Mouse (Mus musculus): ENCODE data around the gene 2510002D24Rik. TPM values are rescaled to one million over a fixed set of nuclear protein-coding genes. Genes with fewer than 3 reads are reported as not detected.

The 2510002D24Rik gene
- polyA plus RNA-seq (2012; rRNA removed) = 54.1 and 57.3 TPM in 2 replicates

DNA sequence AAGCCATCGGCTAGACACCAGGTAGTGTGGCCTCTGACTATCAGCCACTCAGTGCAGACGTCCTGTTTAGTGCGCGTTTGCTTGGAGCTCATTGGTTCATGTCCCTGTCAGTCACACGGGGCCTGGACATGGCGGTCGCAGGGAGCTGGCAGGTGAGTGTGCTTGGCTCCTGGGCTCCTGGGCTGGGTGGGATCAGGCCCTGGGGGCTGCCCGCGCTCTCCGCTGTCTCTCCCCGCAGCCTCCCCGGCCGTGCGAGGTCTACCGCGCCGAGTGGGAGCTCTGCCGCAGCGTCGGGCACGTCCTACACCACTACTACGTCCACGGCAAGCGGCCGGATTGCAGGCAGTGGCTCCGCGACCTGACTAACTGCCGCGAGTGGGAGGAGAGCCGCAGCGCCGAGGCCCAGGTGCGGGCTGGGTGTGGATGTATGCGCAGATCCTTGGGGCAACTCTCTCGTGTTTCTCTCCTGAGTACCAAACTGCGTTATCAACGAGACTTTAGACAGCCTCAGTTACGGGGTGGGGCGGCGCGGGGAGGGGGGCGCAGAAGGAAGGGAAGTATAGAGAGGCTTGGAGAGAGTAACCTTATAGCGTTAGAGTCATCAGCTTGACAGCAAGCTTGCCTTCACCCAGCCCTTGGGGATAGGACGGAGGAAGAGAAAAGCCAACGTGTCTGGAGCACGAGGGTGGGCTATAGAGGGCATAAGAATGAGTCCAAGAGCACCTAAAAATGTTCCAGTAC lies at the start of gene 2510002D24Rik, which contains the start of gene Gm28539:
Gene 2510002D24Rik, plus strand, starts transcription at position 111 of the 741 bp plus-strand sequence.
Gene Gm28539, plus strand, starts transcription at position 117 of the 741 bp plus-strand sequence.
- DNase-seq (ENCODE audit: low read depth) = peak; percentile 84

GRCm38 (mm10) chr16:18786652-18787051 lies 49.7 kb upstream of the 2510002D24Rik start:
- DNase-seq (ENCODE audit: low read depth) = no peak

DNA sequence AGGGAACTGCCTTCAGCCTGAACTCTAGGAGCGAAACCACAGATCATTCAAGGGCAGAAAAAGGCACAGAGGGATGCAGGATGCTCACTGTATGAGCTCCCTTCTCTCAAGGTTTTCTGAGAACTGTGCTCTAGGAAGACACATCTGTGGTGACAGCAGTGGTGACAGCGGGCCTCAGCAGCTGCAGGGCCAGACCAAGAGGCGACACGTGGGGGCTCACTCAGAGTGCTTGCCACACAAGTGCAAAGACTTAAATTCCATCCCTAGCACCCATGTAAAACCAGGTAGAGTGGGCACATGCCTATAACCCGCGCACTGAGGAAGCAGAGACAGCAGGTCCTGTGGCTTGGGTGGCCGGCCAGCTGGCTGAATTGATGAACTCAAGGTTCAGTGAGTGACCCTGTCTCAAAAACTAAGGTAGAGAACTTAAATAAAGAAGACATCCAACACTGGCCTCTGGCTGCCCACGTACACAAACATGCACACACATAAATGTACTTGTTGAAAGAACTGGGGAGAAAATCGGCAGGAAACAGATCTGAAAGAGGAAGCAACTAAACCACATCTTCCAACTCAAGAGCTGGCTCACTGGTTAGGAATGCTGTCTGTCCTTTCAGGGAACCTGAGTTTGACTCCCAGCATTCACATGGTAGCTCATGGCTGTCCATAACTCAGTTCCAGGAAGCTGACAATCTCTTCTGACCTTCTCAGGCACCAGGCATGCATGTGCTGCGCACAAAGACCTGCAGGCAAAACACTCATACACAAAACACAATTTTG lies 47.6 kb upstream of the 2510002D24Rik start:
- no peak for DNase-seq (ENCODE audit: low read depth)

- no peak for DNase-seq (ENCODE audit: low read depth)
These were observed 41.0 kb upstream of the 2510002D24Rik start for GRCm38 (mm10) chr16:18795223-18795899.

DNA sequence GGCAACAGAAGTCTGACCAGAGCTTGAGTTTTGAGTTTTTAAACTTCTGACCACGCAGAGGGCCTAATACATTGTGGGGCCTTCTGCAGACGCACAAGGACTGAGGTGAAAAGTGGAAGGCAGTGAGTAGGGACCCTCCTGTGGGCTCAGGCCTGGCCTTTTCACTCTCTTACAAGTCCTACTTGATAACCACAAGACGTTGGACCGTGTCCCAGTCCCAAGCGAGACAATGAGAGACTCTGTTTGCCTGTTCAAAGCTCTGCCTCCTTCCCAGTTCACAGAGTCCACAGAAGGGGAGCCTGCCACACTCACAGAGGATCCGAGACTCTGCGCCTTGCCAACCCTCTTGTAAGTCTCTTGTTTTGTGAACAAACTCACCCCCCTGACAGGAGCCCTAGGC lies 39.7 kb upstream of the 2510002D24Rik start:
- DNase-seq (ENCODE audit: low read depth) = no peak

DNA sequence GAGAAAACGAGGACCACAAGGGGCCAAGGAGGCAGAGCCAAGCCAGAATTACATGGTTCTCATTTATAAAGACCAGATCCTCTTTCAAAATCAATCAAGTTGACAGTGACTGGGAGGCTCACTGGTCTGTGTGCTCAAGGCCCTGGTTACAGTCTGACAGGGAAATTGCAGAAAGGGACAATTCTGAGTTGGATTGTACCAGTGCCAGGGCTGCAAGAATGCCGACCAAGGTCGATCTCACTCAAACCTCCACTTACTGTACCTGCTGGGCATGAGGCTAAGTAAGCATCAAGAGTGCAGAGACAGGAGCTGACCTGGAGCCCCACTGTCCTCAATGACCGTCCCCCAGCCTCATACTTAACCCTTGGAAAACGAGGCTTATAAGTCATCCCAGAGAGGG lies 38.2 kb upstream of the 2510002D24Rik start:
- no peak for DNase-seq (ENCODE audit: low read depth)

DNA sequence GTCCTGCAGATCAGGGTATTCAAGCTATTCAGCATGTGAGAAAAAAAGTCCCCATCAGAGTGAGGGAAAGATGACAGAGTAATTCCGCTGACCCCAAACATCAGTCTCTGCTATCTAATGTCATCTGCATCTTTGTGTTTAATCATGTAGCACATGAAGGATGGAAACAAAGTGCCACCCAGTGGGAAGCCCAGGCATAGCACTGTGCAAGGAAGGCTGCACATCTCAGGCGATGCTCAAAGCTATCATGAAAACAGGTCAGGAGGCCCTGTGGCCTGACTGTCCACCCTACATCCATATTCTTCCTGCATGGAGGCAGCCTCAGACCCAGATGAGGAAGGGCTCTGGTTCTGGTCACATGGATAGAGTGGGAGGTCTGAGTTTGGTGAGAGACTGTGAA lies 37.5 kb upstream of the 2510002D24Rik start:
- DNase-seq (ENCODE audit: low read depth) = no peak

- DNase-seq (ENCODE audit: low read depth) = peak; percentile 96
These were observed 30.6 kb upstream of the 2510002D24Rik start for GRCm38 (mm10) chr16:18805746-18806145.

- DNase-seq (ENCODE audit: low read depth) = peak; percentile 83
These were observed 27.4 kb upstream of the 2510002D24Rik start for GRCm38 (mm10) chr16:18809001-18809400.

- no peak for DNase-seq (ENCODE audit: low read depth)
These were observed 25.3 kb upstream of the 2510002D24Rik start for GRCm38 (mm10) chr16:18811032-18811431.

GRCm38 (mm10) chr16:18811468-18812384 lies 24.7 kb upstream of the 2510002D24Rik start, which contains the start of the genes Ufd1 and Cdc45:
Ufd1 (plus strand) TSS chr16:18811779.
Cdc45 (minus strand) TSS chr16:18811987.
- DNase-seq (ENCODE audit: low read depth) = peak; percentile 76

DNA sequence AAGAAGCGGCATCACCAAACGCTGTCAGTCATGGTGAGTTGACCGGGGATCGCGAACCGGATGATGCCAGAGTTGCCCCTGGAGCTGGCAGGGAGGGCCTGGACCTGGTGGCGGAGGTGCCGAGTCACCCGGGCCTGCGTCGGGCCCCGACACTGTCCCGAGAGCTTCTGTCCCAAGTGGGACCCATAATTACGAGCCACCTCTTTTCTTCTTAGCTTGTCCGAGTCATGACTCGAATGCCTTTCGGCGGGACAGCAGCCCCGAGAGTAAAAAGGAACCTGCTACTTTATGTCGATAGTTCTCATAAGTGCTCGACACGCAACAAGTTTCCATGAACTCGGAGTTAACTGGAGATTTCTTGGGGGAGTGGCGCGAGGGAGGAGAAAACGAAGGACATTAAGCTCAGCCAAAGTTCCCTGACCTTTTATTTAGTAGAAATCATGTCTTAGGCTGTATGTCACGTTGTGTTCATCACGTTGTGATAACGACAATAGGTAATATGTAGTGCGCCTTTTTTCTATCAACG lies 23.9 kb upstream of the 2510002D24Rik start:
- DNase-seq (ENCODE audit: low read depth) = no peak

- no peak for DNase-seq (ENCODE audit: low read depth)
These were observed 14.0 kb upstream of the 2510002D24Rik start for GRCm38 (mm10) chr16:18822356-18822755.

DNA sequence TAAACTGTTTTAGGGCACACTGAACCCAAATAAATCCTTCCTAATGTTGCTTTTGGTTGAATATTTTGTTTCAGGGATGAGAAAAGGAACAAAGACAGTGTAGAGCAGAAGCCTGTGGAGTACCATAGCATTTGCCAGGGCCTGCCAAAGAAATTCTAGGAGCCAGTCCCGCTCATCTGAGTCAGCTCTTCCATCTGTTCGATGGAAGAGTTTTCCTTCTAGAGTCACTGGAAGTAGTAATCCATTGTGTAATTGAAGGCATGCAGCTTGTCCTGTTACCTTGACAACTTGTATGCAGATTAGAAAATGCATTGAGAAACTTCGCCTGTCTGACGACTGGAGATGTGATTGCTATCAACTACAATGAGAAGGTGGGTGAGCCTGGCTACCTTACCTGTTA lies 13.5 kb upstream of the 2510002D24Rik start:
- no peak for DNase-seq (ENCODE audit: low read depth)

- no peak for DNase-seq (ENCODE audit: low read depth)
These were observed 7.7 kb upstream of the 2510002D24Rik start for GRCm38 (mm10) chr16:18828630-18829029.

DNA sequence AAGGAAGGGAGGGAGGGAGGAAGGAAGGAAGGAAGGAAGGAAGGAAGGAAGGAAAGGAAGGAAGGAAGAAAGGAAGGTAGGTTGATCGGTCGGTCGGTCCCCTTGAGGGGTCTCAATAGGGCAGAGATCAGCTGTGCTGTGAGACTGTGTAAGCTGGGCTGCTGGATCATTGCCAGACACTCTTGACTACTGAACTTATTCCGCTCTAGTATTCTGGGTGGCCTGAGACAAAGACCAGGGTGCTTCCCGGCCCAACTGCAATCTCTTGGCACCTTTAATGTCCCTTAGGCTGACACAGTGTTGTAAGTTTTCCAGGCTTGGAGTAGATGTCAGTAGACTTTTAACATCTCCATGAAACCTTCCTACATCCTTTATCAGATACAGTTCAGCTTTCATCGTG lies 7.3 kb upstream of the 2510002D24Rik start:
- no peak for DNase-seq (ENCODE audit: low read depth)

- no peak for DNase-seq (ENCODE audit: low read depth)
These were observed 2.9 kb upstream of the 2510002D24Rik start for GRCm38 (mm10) chr16:18833486-18833885.

DNA sequence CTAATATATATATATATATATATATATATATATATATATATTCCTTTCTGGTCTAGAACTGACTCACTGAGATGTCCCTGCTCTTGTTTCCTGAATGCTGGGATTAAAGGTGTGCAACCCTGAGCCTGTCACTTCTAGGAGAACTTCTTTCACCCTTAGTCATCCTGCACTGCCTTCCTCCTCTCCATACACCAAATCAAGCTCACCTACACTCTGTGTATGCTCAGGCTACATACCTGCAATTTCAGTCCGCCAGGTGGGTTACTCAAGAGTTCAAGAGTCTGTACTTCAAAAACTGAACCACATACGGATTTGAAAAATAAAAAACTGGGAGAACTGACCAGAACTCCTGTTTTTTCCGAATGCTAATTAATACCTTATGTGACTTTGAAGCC lies 308 bp upstream of the 2510002D24Rik start:
- no peak for DNase-seq (ENCODE audit: low read depth)

DNA sequence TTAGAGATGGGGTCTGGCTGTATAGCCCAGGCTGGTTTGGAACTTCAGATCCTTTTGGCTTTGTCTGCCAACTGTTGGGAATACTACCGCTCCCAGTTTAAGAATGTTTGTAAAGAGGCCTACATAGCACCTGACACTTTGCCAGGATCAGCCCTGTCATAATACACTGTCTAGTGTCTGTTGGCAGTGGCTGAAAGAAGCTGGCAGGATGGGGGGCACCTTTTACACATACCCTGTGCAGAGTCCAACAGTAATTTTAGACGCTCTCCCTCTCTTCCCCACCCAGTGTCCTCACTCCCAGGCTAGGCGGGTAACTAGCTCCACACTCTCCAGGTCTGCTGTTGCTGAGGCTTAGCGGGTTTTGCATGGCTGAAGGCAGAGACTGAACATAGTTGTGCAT lies 2.0 kb downstream of the 2510002D24Rik start:
- no peak for DNase-seq (ENCODE audit: low read depth)

DNA sequence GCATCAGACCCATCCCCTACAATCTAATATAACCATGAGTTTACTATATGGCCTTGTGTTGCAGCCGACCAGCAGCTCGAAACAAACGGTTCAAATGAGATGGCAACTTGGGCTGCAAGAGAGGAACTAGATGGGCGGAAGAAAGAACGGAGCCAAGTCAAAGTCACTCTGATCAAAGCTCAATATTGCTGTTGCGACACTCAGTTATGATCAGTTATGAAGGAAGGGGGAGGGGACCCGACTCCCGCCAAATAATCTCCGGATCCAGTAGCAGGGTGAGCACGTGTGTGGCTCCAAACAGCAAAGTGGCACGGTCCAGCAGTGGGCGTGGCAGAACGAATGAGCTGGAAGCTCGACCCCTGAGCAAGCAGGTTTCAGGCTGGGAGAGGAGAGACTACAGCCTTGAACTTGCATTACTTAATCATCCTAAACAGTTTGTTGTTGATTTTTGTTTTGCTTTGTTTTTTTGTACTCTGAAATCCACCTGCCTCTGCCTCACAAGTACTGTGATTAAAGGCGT lies 10.0 kb downstream of the 2510002D24Rik start:
- no peak for DNase-seq (ENCODE audit: low read depth)
